Mouse (Mus musculus) heart, adult 2 months (tissue): ENCODE measurements around the gene Borcs5.

Experiments used
- CTCF ChIP-seq: fragments of 200-600 bp; IDR thresholded peaks from 2 replicates; pipeline ENCODE4 v1.8.1; 2022; ENCODE audit warnings: antibody characterized with exemption, mild to moderate bottlenecking, moderate library complexity
- POLR2A ChIP-seq: fragments of 200-500 bp; IDR thresholded peaks from 2 replicates; pipeline ENCODE4 v1.6.1; 2011; ENCODE audit warnings: mild to moderate bottlenecking, low read depth, low read length, control low read depth; ENCODE audit not compliant: insufficient read depth

DNA sequence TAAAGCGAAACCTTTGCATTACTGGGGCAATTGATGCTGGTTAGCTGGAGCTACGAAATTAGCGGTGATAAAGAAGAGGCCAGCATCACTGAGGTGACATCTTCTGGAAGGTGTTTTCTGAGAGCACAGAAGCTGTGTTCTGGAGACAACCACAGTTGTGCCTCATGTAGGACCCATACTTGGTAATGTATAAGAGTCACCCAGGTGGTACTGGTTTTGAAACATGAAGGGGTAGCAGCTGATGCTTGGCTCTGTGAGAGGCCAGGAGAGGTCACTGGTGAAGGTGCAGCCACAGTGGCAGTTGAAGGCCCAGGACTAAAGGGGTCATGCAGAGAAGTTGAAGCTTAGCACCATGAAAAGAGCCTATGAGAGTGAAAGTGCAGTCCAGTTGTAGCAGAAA, at the start of gene Borcs5:
- no peak for TF ChIP-seq CTCF
- no peak for TF ChIP-seq POLR2A
